Mouse (Mus musculus) MEL (cell line): ENCODE measurements around the gene Glt28d2.

Experiments used
- BHLHE40 ChIP-seq: IDR thresholded peaks from 2 replicates; pipeline ENCODE4 v1.6.1; 2012; ENCODE audit warnings: low read depth, mild to moderate bottlenecking, inconsistent platforms, low read length, improper control_type of control experiment, borderline replicate concordance
- CTCF ChIP-seq, 3 experiments: IDR thresholded peaks in 2 of 3; conservative IDR thresholded peaks in 1 of 3; 2 replicates each; pipeline ENCODE4 v1.5.1; 2011 to 2012; ENCODE audit warnings: low read length in 3 of 3, low read depth in 2 of 3, mild to moderate bottlenecking in 2 of 3, improper control_type of control experiment in 1 of 3, inconsistent platforms in 1 of 3, mixed read lengths in 1 of 3, moderate library complexity in 1 of 3; ENCODE audit not compliant: control insufficient read depth in 1 of 3, insufficient read depth in 1 of 3, poor library complexity in 1 of 3, severe bottlenecking in 1 of 3
- MAFK ChIP-seq: IDR thresholded peaks from 2 replicates; pipeline ENCODE4 v1.6.1; 2011; ENCODE audit warnings: low read depth, mild to moderate bottlenecking, low read length, improper control_type of control experiment, borderline replicate concordance
- POLR2A ChIP-seq, 2 experiments: IDR thresholded peaks; 2 replicates each; pipeline ENCODE4 v1.6.1; 2011 to 2012; ENCODE audit warnings: low read length in 2 of 2, mild to moderate bottlenecking in 2 of 2, control low read depth in 1 of 2, improper control_type of control experiment in 1 of 2, low read depth in 1 of 2, moderate library complexity in 1 of 2; ENCODE audit not compliant: control insufficient read depth in 1 of 2, insufficient read depth in 1 of 2, poor library complexity in 1 of 2

GRCm38 (mm10) chr3:85930671-85931255 lies 43.4 kb upstream of the Glt28d2 start:
- no peak for TF ChIP-seq BHLHE40
- TF ChIP-seq CTCF (IDR thresholded peaks at IDR 0.05 in 2 of 3, conservative IDR thresholded peaks at IDR 0.05 in 1 of 3; ENCODE audit: control insufficient read depth in 1 of 3, insufficient read depth in 1 of 3, low read depth in 2 of 3, low read length in 3 of 3, poor library complexity in 1 of 3, severe bottlenecking in 1 of 3) = no peak
- no peak for TF ChIP-seq POLR2A (IDR thresholded peaks at IDR 0.05; ENCODE audit: control insufficient read depth in 1 of 2, insufficient read depth in 1 of 2, low read depth in 1 of 2, low read length in 2 of 2, poor library complexity in 1 of 2)
- TF ChIP-seq MAFK = no peak
